Mouse (Mus musculus) central nervous system, embryonic 14 days (tissue): ENCODE results near the gene Slitrk4. TPM values are rescaled to one million over a fixed set of nuclear protein-coding genes. Genes with fewer than 3 reads are reported as not detected.

Experiments
- polyA plus RNA-seq: library from polyadenylated mRNA; depleted of rRNA; stranded (reverse); fragments of >200 nt; gene quantifications from 2 replicates; pipeline ENCODE4 v1.2.3, GENCODE M21; 2012; rRNA removed

Slitrk4 gene
- polyA plus RNA-seq: 2.0 and 2.3 TPM in 2 replicates

GRCm38 (mm10) chrX:64276290-64277125 lies at the start of gene Slitrk4:
Gene Slitrk4 (minus strand): TSS chrX:64276996.

Other genes starting within 250 kb of the Slitrk4 start
- gene Gm6760, start 124.8 kb downstream of the Slitrk4 start, polyA plus RNA-seq: not detected in 2 replicates
- 0.05 TPM in 1 of 2 replicates, not detected in the other for gene 3830417A13Rik, start 103.4 kb downstream of the Slitrk4 start, polyA plus RNA-seq